Mouse (Mus musculus) mature B cell (primary cell): ENCODE data around the gene Rab6b.

ENCODE experiments used
- in situ Hi-C: fragments of 300-500 bp; cut with MboI; formaldehyde crosslinking; loops from 2 replicates; pipeline ENCODE4 v1.14.3; 2019

Gene Rab6b

DNA sequence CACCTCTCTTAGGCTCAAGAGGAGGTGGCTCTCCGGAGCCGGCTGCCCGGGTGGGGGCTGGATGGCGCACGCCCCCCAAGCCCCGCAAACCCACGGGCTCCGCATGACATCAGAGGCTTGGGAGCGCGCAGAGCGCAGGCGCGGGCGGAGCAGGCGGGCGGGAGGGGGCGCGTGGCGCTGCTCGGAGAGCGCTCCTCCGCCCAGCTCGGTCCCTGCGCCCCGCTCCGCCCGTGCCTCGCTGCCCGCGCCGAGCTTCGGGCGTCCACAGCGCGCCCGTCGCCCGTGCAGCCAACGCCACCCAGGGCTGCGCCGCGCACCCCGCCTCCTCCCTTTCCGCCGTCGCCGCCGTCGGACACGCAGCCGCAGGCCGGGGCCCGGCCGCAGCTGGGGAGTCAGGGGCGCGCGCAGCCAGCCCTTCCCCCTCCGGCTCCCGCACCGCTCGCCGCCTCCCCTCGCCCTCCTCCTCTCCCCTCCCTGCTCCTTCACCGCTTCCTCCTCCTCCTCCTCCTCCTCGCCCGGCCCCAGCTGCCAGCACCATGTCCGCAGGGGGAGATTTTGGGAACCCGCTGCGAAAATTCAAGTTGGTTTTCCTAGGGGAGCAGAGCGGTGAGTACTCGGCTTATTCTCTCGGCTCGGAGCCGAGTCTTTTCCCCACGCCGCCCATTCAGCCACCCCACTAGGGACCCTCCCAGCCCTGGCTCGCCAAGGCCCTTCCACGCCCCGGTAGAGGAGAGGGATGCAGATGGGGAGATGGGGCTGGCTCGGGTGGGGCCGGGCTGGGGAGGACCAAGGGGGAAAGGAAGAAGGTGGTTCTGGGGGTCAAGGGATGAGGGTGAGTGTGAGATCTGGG, at the start of gene Rab6b:
Gene Rab6b, plus strand, starts transcription at position 167 of the 850 bp plus-strand sequence.
- in situ Hi-C loops = no loop called here

DNA sequence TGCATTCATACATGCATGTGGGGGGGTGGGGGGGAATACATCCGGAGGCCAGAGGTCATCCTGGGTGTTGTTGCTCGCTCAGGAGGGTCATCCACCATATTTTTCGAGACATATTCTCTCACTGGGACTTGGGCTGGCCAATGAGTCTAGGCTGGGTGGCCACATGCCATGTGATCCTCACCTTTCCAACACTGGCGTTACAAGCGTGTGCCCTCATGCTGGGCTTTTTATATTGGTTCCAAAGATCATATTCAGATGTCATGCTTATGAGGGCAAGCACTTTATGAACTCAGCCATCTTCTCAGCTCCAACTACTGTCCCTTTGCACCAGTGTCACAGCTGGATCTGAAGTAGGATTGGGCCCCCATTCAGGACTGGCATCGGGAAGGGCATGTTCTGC, 48.0 kb upstream of the Rab6b start:
- in situ Hi-C loops = no loop called here

DNA sequence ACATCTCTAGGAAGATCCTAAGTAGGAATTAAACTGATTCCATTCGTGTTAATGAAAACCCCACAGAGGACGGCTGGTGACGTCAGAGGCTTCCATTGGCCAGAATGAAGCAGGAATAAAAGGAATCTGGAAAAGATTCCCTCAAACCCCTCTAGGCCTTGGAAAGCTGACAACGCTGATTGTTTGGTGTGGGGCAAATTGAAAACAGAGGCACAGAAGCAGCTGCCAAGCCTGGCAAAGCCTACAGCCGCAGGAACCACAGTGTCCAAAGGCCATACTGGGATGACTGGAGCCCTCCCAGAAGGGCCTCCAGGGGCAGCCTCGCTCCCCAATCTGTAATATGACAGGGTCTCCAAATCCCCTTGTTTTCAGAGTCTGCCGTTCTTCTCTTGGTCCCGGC, 44.7 kb upstream of the Rab6b start:
- in situ Hi-C loops = no loop called here

DNA sequence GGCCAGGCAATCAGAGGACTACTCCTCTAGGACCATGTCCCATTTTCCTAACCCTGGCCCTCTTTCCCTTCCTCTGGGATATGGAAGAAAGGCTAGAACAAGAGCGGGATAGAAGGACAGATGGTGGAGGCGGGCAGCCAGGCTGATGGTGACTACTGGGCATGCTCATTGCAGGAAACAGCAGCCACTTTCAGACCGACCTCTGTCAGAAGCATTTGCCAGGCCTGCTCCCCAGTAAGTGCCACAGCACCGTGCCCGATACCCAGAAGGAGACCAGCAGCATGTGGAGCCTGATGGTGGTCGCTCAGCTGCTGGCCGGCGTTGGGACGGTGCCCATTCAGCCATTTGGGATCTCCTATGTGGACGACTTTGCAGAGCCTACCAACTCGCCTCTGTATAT, 43.9 kb upstream of the Rab6b start:
- in situ Hi-C loops = no loop called here

DNA sequence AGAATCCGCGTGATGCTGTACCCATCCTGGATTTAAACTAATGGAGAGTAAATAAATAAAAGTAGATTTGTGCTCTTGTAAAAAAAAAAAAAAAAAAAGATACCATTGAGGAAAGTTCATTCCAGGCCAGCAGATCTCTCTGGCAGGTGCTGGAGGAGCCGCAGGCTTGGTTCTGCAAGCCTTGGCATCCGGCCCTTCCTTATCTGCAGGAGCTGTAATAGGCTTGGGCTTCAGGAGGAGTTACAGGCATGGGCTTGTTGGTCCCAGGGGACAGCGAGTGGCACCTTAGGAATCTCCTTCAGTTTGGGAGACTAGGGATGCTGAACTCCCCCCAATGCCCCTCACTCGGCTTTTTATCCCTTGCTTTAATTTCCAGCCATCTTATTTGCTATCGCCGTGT, 42.8 kb upstream of the Rab6b start:
- in situ Hi-C loops = no loop called here

DNA sequence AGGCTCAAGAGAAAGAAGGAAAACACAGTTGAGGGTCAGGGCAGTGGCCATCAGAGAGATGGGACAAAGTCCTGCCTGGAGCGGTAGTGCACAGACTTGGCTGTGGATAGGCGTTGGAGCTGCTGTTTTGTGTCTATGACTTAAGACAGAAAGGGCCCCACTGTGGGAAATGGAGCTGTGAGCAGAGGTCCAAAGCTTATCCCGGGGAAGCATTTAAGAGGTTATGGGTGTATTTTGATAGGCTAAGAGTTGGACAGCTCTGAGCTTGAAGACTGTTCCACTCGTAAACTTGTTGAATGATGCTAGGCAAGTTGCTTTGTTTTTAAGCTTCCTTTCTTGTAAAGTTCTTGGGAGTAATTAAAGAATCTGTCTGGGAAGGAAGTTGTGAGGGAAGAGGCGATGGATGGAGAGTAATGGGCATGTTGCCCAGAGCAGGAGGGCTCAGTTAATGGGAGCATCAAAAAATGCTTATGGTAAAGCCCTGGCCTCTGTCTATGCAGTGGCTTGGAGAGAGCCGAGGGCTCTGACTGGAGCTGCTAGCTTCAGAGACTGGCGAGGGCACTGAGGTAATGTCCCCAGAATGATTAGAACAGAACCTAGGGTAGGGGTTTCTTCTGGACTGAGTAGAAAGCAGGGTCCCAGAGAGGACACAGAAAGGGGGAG, 39.9 kb upstream of the Rab6b start:
- in situ Hi-C loops = no loop called here

DNA sequence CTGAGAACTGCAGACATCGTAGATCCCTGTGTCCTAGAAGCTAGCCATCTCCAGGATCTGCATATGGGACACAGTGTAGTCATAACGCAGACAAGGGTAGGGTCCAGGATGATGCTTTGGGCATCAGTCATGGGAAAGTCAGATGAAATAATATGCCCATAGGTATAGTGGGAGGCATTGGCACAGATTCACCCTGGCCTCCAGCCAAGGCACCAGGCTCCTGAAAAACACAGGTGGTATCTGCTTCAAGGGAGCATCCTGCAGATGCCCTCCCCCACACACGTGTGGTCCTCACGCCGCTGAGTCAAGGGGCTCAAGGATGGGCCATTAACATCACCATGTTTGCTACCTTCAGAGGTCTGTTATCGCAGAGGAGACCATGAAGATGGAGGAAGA, 39.4 kb upstream of the Rab6b start:
- in situ Hi-C loops = no loop called here

DNA sequence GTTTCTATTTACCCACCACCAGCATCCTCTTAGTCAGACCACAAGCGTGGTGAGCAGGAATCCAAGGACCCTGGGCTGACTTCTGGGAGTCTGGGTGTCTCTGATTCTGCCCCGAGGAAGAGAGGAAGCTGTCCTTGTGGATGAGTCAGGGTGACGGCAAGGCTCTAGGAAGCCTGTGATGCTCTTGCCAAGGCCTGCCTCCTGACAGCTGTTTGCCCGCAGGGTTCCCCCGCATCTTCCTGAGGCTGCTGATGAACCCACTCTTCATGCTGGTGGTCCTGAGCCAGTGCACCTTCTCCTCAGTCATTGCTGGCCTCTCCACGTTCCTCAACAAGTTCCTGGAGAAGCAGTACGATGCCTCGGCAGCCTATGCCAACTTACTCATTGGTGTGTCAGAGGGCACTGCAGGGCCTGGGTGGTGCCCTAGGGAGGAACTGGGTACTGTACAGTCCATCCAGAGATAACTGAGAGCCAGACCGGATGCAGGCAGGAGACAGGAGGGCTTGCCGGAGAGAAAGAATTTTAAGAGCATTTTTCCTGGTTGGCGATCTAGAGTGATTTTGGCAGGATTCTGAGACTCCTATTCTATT, 38.6 kb upstream of the Rab6b start:
- in situ Hi-C loops = no loop called here

DNA sequence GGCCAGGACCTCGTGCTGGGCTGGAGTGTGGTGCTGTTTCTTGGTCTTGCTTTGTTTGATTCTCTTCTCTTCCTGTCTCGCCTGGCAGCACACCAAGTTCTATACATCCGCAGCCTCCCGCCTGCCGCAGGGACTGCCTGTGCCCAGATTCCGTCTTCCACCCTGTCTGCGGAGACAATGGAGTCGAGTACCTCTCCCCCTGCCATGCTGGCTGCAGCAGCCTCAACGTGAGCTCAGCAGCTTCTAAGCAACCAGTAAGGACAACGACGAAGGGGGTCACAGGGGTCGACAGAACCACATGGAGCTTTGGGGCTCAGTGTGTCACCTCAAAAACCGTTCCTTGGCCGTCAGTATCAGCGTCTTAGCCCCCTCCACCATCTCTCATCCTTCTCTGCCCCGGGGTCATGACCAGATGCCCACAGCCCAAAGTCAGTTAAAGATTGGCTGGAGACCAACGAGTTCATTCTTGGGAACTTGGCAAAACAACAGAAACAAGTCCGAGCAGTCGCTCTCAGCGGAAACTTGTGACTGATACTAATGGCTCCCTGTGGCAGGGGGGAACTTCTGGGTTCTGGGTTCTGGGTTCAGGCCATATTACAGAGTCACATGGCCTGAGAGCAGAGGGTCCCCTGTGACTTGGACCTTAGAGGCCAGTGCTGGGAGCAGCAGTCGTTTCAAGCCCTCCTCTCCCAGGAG, 34.6 kb upstream of the Rab6b start:
- in situ Hi-C loops = loop anchor here (25.0 kb wide), 1 partner anchor 235 kb away; the partner anchor contains the start of genes 1300017J02Rik and Topbp1

DNA sequence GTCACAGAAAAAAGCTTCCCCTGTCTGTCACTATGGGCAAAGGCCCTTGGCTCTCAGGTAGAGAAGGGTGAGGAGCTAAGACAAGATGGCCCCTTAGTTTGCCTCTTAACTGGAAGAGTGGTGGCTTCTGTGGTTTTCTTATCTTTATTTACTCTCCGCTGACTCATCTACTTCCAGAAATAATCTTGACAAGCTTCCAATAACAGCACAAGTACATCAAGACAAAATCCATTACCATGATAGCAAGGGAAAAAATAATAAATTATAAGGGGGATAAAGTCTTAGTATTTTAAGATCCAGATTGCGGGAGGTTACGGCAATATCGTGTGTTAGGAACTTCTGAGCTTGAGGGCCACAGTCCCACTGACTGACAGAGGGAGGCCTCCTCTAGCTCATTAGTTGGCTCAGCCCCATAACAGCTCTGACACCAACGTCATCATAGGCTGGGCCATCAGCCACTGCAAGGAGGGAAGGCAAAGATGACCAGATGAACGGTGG, 33.3 kb upstream of the Rab6b start:
- in situ Hi-C loops = loop anchor here (25.0 kb wide), 1 partner anchor 234 kb away; the partner anchor contains the start of genes 1300017J02Rik and Topbp1

DNA sequence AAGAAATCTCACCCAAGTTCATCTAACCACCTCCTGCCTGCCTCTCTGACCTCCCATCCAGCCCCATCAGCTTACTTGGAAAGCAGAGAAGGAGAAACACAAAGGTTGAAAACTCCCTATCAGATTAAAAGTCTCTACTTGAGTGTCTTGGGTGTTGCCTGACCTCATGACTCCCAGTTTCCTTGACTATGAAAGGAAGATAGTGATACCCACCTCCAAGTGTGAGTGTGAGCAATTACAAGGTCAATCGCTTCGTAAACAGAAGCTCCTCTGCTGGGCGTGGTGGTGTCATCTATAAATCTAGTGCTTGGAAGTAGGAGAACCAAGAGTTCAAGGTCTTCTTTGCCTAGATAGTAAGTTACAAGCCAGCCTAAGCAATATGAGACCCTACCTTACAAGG, 31.4 kb upstream of the Rab6b start:
- in situ Hi-C loops = loop anchor here (25.0 kb wide), 1 partner anchor 232 kb away; the partner anchor contains the start of genes 1300017J02Rik and Topbp1

DNA sequence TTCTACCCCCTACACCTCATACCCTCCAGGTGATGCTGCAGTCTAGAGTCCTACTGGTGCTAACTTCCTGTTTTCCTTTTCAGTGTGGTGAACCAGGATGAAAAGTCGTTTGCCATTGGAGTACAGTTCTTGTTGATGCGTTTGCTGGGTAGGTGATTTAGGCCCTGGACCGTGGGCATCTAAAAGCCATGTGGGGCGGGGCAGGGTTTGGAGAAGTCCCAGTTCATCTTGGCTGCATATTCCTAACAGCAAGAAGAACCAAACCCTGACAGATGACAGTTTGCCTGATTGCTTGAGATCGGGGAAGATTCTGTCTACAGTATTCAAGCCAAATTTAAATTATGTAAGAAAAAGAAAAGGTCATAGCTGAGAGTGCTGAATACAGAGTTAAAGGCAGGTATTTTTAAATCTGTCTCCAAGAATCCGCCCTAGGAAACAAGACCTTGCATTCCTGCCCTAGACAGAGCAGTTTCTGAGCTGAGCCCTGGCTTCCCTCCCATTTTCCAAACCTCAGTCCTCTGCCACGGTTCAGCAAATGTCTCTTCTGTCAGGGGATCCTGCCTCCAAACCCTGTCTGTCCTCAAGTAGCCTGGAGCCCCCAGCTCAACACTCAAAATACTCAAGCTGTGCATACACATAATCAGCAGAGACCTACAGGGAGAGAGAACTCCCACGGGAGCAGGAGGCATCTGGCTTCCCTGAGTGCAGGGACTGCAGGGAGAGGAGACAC, 29.2 kb upstream of the Rab6b start:
- in situ Hi-C loops = loop anchor here (25.0 kb wide), 1 partner anchor 230 kb away; the partner anchor contains the start of genes 1300017J02Rik and Topbp1

DNA sequence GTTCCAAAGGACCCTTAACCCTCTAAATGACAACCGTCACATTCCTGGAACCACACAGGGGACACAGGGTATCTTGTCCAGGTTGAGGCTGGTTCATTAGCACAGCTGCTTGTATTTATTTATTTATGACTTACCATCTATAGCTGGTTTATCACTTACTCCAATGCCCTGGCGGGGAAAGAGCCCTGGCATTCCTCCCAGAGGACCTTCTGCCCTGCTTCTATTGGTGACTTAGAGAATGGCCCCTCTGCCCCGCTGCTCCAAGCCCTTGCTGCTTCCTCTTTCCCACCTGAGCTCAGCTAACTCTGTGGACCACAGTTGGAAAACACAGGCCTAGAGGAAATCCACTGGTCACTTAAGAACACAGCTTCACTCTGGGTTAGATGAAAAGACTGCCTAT, 28.2 kb upstream of the Rab6b start:
- in situ Hi-C loops = loop anchor here (25.0 kb wide), 1 partner anchor 229 kb away; the partner anchor contains the start of genes 1300017J02Rik and Topbp1

DNA sequence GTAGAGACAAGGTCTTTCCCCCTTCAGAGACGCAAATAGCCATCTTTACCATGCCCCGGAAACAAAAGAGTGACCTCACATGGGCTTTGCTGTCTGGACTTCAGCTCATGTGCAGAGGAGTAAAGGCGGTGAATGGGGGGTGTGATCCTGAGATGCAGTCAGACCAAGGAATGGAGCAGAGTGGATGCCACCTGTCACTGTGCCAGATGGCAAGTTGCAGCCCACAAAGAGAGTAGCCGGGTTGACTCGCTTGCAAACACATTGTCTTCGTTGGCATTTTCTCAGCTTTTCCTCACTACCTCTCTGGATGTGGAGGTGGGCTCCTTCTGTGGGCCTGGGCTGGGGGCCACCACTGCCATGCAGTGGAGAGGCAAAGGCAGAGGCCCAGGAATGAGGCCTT, 24.9 kb upstream of the Rab6b start:
- in situ Hi-C loops = loop anchor here (25.0 kb wide), 1 partner anchor 226 kb away; the partner anchor contains the start of genes 1300017J02Rik and Topbp1

DNA sequence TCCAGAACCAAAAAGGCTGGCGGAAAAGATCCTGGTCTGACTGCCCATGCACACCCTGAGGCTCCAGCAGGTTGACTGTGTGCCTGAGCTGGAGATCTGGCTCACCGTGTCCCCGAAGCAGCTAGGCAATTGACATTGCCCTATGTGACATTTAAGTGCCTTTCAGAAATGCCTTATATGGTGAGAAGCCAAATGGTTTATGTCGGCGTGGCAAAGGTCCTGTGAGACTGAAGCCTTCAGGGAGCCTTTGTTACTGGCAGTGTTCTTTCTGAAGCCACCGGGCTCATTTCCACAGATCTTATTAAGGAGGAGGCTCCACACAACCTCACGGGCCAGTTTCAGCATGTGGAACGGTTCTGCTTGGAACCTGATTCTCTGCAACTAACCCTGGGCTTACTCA, 24.3 kb upstream of the Rab6b start:
- in situ Hi-C loops = loop anchor here (25.0 kb wide), 1 partner anchor 225 kb away; the partner anchor contains the start of genes 1300017J02Rik and Topbp1

DNA sequence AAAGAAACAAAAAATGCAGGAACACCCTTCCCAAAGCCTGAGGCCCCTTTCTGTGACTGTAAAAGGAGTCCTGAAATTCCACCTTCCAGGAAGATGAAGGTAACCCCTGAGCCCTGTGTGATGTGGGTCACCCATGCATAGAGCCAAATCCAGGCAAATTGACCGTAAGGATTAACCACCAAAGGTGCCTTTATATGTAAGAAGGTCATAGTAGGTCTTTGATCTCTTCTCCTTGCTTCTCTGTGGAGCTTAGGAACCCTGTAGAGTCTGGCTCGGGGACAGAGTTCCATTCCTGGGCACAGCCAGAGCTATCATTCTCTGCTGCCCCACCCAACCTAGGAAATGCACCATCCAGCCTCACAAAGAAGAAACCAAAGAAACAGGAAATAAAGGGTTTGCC, 22.9 kb upstream of the Rab6b start:
- in situ Hi-C loops = loop anchor here (25.0 kb wide), 1 partner anchor 224 kb away; the partner anchor contains the start of genes 1300017J02Rik and Topbp1

DNA sequence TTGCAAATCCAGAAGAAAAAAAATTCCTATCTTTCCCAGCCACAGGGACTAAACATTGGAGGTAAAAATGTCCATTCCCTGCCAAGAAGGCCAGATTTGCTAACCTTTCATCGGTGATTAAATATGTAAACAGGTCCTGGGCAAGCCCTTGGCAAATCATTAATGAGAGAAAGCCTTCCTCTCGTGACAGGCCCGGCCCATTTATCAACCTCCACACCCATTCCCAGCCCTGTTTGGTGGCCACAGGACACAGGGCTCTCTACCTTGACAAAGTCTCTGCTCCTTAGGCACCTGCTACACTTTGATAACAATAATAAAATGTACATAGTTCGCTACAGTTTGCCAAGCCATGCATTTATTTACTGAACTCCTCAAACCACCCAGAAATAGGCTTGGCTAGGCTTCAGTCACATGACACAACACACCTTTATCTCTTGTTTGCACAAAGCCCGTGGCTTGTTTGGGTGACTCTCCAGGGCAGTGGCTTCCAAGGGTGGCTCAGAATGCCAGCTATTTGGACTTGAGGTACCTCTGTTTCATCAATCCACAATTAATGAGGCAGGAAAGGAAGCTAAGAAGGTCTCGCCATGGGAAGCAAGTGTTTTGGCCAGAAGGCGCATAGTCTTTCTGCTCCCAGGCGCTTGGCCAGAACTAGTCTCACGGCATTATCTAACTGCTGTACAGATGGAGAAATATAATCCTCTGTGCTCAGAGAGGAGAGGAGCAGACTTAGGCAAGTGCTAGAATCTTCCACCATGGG, 21.3 kb upstream of the Rab6b start:
- in situ Hi-C loops = loop anchor here (25.0 kb wide), 1 partner anchor 222 kb away; the partner anchor contains the start of genes 1300017J02Rik and Topbp1

DNA sequence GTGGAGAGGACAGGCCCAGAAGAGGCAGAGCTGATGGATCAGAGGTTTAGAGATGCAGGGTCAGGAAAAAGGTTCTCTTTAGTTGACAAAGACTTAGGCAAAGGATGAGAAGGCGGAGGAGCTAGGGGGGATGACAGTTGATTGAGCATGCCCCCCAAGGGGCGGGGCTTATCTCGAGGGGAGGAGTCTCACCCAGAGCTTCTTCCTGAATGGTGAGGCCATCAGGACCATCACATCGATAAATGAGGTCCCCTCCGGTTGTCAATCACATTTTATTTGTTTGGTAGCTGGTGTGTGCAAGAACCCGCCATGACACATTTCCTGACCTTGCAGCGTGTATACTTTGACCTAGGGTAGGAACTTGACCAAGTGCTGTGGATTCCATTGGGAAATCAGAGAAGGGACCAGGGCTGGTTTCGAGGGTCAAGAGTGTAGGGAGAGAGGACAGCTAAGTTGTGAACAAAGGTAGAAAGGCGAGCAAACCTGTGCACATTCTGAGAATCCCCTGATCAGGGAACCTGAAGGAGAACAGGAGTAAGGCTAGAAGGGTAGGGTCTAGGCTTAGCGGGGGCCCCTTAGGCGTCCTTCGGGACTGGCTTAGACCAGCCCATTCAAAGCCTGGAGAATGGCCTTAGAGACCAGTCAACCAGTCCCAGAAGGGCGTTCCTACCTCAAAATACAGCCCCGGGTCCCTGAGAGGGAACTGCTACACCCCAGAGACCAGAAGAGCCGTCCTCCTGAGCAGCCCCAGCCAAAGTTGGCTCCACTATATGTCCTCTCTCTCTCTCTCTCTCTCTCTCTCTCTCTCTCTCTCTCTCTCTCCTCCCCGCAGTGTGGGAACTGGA, 20.3 kb upstream of the Rab6b start:
- in situ Hi-C loops = loop anchor here (25.0 kb wide), 1 partner anchor 221 kb away; the partner anchor contains the start of genes 1300017J02Rik and Topbp1

DNA sequence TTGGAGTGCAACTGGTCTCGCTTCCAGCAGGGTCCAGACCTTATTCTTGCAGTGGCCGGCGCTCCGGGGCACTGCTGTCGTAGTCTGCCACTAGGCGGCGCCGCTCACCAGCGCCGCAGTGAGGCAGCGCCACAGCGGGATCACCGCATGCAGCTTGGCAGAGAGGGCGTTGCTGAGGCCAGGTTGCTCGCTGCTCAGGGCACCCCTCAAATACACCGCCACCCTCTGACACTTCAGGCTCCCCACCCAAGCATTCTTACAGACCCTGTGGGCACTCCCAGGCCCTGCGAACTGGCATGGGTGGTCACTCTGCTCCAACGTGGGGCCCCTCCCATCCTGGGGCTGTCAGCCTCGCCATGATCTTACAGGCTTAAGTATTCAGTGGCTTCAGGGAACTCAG, 19.3 kb upstream of the Rab6b start:
- in situ Hi-C loops = loop anchor here (25.0 kb wide), 1 partner anchor 220 kb away; the partner anchor contains the start of genes 1300017J02Rik and Topbp1
